Mouse (Mus musculus) stomach, postnatal 0 days (tissue): ENCODE measurements around the gene Gm28305. TPM values are rescaled to one million over a fixed set of nuclear protein-coding genes. Genes with fewer than 3 reads are reported as not detected.
A peak's percentile ranks its signal among the peaks of the same experiment; 100 is the strongest.

Experiments used
- ATAC-seq: fragments of 200-750 bp; cut with Nextera tagmentation; 2 replicates; pipeline ENCODE4 v1.8.0; 2017; ENCODE audit not compliant: low FRiP score, low TSS enrichment
- DNase-seq: peaks from one replicate; pipeline ENCODE4 v3.0.0-alpha.2; 2016; ENCODE audit warnings: low spot score
- H3K27ac ChIP-seq: fragments of 300-500 bp; sonication (generic); replicated peaks from 2 replicates; pipeline ENCODE4 v1.5.1; 2014; ENCODE audit warnings: mild to moderate bottlenecking, control low read depth
- H3K27me3 ChIP-seq: fragments of 300-500 bp; sonication (generic); 2 replicates; pipeline ENCODE4 v1.6.1; 2014; ENCODE audit warnings: low read length; ENCODE audit not compliant: control insufficient read depth, insufficient read depth
- H3K36me3 ChIP-seq: fragments of 300-500 bp; sonication (generic); 2 replicates; pipeline ENCODE4 v1.6.1; 2014; ENCODE audit warnings: low read length, mixed read lengths; ENCODE audit not compliant: control insufficient read depth, insufficient read depth
- H3K4me1 ChIP-seq: fragments of 300-500 bp; sonication (generic); replicated peaks from 2 replicates; pipeline ENCODE4 v1.6.1; 2014; ENCODE audit warnings: antibody characterized with exemption; ENCODE audit not compliant: control insufficient read depth, insufficient read depth
- H3K4me2 ChIP-seq: fragments of 300-500 bp; sonication (generic); replicated peaks from 2 replicates; pipeline ENCODE4 v1.6.1; 2014; ENCODE audit warnings: low read depth, mild to moderate bottlenecking, control low read depth, moderate library complexity
- H3K4me3 ChIP-seq: fragments of 300-500 bp; sonication (generic); 2 replicates; pipeline ENCODE4 v1.5.1; 2014; ENCODE audit warnings: low read depth, low read length, control low read depth
- H3K9ac ChIP-seq: fragments of 300-500 bp; sonication (generic); 2 replicates; pipeline ENCODE4 v1.6.1; 2014; ENCODE audit warnings: mild to moderate bottlenecking, low read length, control low read depth, mixed read lengths
- H3K9me3 ChIP-seq: fragments of 300-500 bp; sonication (generic); 2 replicates; pipeline ENCODE4 v1.6.1; 2016; ENCODE audit warnings: low read length; ENCODE audit not compliant: control insufficient read depth
- CTCF ChIP-seq: IDR thresholded peaks from 2 replicates; pipeline ENCODE4 v1.5.1; 2016; ENCODE audit warnings: antibody characterized with exemption, low read depth, mild to moderate bottlenecking, moderate library complexity
- EP300 ChIP-seq: optimal IDR thresholded peaks from 2 replicates; pipeline ENCODE3; 2016; ENCODE audit warnings: antibody characterized with exemption
- WGBS: fragments of 180-500 bp; shearing (Covaris S2); extraction: QIAGEN DNeasy Blood & Tissue Kit; methylation state at CpG from one replicate; pipeline ENCODE4 v1.1.7; 2014; 5-methylcytosine and 5-hydroxymethylcytosine counted together
- polyA plus RNA-seq: library from polyadenylated mRNA; unstranded; fragments of >200 nt; fragmentation: Nextera tagmentation; extraction: Ambion mirVana; gene quantifications from 2 replicates; pipeline ENCODE4 v1.2.1, GENCODE M21; 2015

The Gm28305 gene
- polyA plus RNA-seq, 1 experiment from 2014 or later, result not detected

DNA sequence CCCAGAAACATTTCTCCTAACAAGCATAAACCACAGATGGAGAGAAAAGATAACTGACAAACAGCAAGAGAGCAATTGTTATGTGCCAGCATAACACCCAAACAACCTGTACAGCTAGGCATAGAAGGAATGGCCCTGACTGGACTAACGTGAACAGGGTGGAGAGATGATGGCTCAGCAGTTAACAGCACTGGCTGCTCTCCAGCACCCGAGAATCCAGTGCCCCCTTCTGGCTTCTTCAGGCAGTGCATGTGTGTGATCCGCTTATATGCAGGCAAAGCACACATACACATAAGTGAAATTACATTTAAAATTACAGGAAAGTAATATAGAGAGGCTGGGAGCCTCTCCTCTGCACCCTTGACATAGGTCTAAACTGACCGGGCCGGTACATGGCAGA lies 38.9 kb downstream of the Gm28305 start:
- no peaks in the 10 kb centered on the region for H3K27me3 ChIP-seq
- no peaks in the 10 kb centered on the region for H3K4me1 ChIP-seq
- no peak overlapping the region for H3K9ac ChIP-seq
- whole genome bisulfite sequencing, result 56% methylated on average over 5 of the region's 5 CpGs
- no peak overlapping the region for H3K4me2 ChIP-seq
- H3K36me3 ChIP-seq, result 0 out of 2 replicates have a peak, but pooled peaks cover 6% of the 10 kb centered on the region
- no peak overlapping the region for H3K27ac ChIP-seq
- no peak overlapping the region for H3K4me3 ChIP-seq
- peak; percentile 74 for DNase-seq
- H3K9me3 ChIP-seq, result no peaks in the 10 kb centered on the region
- ATAC-seq, result peak; percentile 67; the same call in 1 of the 2 replicates
- TF ChIP-seq EP300 (no peak), CTCF (peak; percentile 75)

DNA sequence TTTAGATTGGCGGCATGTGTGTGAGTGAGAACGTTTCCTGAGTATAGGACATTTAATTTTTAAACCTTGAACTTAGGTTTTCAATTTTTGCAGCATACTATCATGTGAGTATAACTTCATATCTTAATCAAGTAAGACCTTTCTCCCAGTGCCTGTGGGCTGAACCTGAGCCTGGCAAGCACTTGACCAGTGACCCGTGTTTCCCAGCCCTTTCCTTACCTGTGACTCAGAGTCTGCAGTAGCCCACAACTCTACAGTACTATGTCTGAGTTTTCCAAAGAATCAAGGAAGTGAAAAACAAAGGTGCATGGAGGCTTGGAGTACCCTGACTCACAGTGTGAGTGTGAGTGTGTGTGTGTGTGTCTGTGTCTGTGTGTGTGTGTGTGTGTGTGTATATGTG lies 39.6 kb downstream of the Gm28305 start:
- Histone ChIP-seq H3K27ac (no peak overlapping the region), H3K4me3 (no peak overlapping the region), H3K9ac (no peak overlapping the region), H3K4me2 (no peak overlapping the region), H3K27me3 (no peaks in the 10 kb centered on the region), H3K4me1 (no peaks in the 10 kb centered on the region), H3K36me3 (0 out of 2 replicates have a peak, but pooled peaks cover 6% of the 10 kb centered on the region), H3K9me3 (no peaks in the 10 kb centered on the region)
- 66% methylated on average over 3 of the region's 3 CpGs for WGBS
- ATAC-seq, result peak; percentile 87
- no peak for TF ChIP-seq EP300
- no peak for TF ChIP-seq CTCF
- DNase-seq, result peak; percentile 22

DNA sequence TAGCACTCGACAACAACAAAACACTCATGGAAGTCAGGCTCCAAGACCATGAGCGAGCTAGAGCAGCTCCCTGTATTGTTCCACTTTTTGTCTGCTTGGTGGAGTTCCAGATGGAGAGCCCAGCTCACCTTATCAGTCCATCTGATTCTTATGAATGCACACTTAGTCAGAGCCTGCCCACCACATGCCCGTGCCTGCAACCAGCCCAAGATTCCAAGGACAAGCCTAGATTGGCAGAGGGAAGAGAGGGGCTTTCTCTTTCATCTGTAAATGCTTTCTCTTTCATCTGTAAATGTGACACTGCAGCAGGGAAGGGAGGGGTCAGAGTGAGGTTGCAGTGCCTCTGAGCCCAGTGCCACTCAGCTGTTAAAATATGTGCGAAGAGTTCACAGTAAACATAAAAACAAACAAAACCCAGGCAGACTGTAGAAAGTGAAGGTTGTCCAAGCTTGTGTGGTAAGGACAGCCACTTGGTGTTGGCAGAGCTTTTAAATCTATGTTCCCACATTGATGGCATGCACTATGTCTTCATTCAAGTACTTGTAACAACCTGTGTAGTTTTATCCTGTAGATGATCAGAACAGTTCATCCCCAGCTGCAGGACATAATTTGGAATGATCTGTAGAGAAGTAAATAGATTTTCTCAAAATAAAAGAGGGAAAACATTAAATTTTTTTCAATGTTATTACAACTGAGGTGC lies 45.4 kb downstream of the Gm28305 start:
- peak; percentile 64 for ATAC-seq
- Histone ChIP-seq H3K9ac (no peak overlapping the region), H3K4me1 (no peaks in the 10 kb centered on the region; the same call in 1 of the 2 replicates), H3K27ac (peak overlapping the region; percentile 63), H3K4me3 (no peak overlapping the region), H3K4me2 (no peak overlapping the region), H3K36me3 (0 out of 2 replicates have a peak, but pooled peaks cover 6% of the 10 kb centered on the region), H3K27me3 (no peaks in the 10 kb centered on the region), H3K9me3 (no peaks in the 10 kb centered on the region)
- TF ChIP-seq EP300 (peak; percentile 57), CTCF (no peak)
- 48% methylated on average over 4 of the region's 4 CpGs for WGBS
- DNase-seq, result no peak

DNA sequence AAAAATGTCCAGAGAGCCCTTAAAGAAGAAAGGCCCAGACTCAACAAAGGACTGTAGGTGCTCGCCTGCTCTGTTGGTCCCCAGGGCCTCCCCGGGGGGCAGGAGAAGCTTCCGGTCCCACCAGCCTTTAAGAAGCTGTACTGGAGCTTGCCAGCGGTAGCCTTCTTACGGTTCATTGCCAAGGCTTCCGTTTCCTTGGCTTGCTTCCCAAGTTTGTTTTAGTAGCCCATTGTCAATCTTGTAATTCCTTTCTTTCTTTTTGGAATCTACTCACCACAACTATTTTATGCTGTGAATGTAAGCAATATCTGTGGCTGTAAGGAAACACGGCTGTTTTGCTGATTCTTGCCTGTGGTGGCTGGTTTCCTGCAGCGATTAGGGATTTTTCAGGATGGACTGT lies 48.1 kb downstream of the Gm28305 start:
- Histone ChIP-seq H3K9me3 (no peaks in the 10 kb centered on the region), H3K4me1 (no peaks in the 10 kb centered on the region; the same call in 1 of the 2 replicates), H3K36me3 (0 out of 2 replicates have a peak, but pooled peaks cover 3% of the 10 kb centered on the region), H3K27me3 (no peaks in the 10 kb centered on the region), H3K27ac (no peak overlapping the region), H3K4me3 (no peak overlapping the region), H3K4me2 (no peak overlapping the region), H3K9ac (no peak overlapping the region)
- 49% methylated on average over 8 of the region's 8 CpGs for WGBS
- no peak for TF ChIP-seq EP300
- TF ChIP-seq CTCF, result no peak
- DNase-seq (no peak), ATAC-seq (no peak)

DNA sequence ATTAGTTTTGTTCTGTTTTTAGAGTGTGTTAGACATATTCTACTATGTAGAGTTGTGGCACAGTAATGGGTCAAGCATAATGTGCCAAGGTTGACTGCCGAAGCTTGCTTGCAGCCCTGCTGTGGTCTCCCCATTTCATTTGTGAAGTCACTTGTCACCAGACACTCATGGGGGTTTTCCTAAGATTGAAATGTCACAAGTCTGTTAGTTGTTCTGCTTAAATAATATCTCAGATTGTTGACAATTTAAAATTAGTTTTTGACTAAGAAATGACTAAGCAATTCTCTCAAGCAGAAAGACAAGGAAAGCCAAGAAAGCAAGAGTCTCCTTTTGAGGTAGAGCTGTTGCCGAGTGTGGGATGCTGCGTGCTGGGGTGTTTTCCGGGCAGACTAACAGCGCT lies 52.5 kb downstream of the Gm28305 start:
- 95% methylated on average over 5 of the region's 5 CpGs for WGBS
- no peak overlapping the region for H3K4me3 ChIP-seq
- no peaks in the 10 kb centered on the region for H3K27me3 ChIP-seq
- H3K4me2 ChIP-seq, result no peak overlapping the region
- ATAC-seq (no peak), DNase-seq (no peak)
- no peaks in the 10 kb centered on the region for H3K36me3 ChIP-seq
- no peak overlapping the region for H3K27ac ChIP-seq
- no peaks in the 10 kb centered on the region; the same call in 1 of the 2 replicates for H3K4me1 ChIP-seq
- no peaks in the 10 kb centered on the region for H3K9me3 ChIP-seq
- no peak overlapping the region for H3K9ac ChIP-seq
- TF ChIP-seq CTCF, result no peak
- TF ChIP-seq EP300, result no peak

DNA sequence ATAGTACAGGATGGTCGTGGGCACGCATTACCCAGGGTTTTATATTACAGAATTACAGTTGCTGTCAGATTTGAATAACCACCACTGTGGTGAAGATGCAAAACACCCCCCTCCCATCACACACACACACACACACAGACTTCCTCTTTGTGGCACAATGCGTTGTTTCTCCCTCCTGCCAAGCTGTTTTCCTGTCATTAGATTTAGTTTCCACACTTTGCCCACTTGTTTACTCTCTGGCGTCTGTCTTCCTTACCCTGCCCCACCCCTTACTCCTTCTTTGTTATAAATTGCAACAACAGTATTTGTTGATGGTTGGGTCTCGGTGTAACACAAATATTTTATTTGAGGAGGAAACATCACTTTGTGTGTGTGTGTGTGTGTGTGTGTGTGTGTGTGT lies 57.8 kb downstream of the Gm28305 start:
- ATAC-seq, result no peak
- no peak overlapping the region for H3K27ac ChIP-seq
- H3K4me3 ChIP-seq, result no peak overlapping the region
- no peak for DNase-seq
- 51% methylated on average over 5 of the region's 5 CpGs for WGBS
- TF ChIP-seq CTCF (no peak), EP300 (no peak)
- no peak overlapping the region for H3K9ac ChIP-seq
- H3K27me3 ChIP-seq, result no peaks in the 10 kb centered on the region
- H3K4me1 ChIP-seq, result no peaks in the 10 kb centered on the region
- H3K36me3 ChIP-seq, result no peaks in the 10 kb centered on the region; the same call in 1 of the 2 replicates
- no peak overlapping the region for H3K4me2 ChIP-seq
- no peaks in the 10 kb centered on the region for H3K9me3 ChIP-seq
